Mouse (Mus musculus) MEL (cell line): ENCODE results near the gene Slc7a11. TPM values are rescaled to one million over a fixed set of nuclear protein-coding genes. Genes with fewer than 3 reads are reported as not detected.

Experiments
- DNase-seq: peaks from one replicate; pipeline ENCODE4 v3.0.0; 2011; ENCODE audit warnings: low read depth, low spot score
- H3K27ac ChIP-seq: 2 replicates; pipeline ENCODE4 v1.5.1; 2012; ENCODE audit warnings: low read depth, mild to moderate bottlenecking, control low read depth, low read length, moderate library complexity; ENCODE audit not compliant: control insufficient read depth
- H3K27me3 ChIP-seq, 2 experiments: fragments of 150-350 bp in 1 of 2; sonication (generic) in 1 of 2; 2 replicates each; pipeline ENCODE4 v1.6.1; 2012; ENCODE audit warnings: low read length in 2 of 2, mild to moderate bottlenecking in 2 of 2, improper control_type of control experiment in 1 of 2, moderate library complexity in 1 of 2; ENCODE audit not compliant: insufficient read depth in 2 of 2, control insufficient read depth in 1 of 2
- H3K36me3 ChIP-seq, 2 experiments: 2 replicates each; pipeline ENCODE4 v1.6.1; 2012 to 2014; ENCODE audit warnings: low read length in 2 of 2, improper control_type of control experiment in 1 of 2, inconsistent platforms in 1 of 2, mild to moderate bottlenecking in 1 of 2; ENCODE audit not compliant: insufficient read depth in 2 of 2, control insufficient read depth in 1 of 2
- H3K4me1 ChIP-seq, 2 experiments: fragments of 150-350 bp in 1 of 2; sonication (generic) in 1 of 2; 2 replicates each; pipeline ENCODE4 v1.6.1; 2012; ENCODE audit warnings: low read length in 2 of 2, improper control_type of control experiment in 1 of 2, mild to moderate bottlenecking in 1 of 2; ENCODE audit not compliant: insufficient read depth in 2 of 2, control insufficient read depth in 1 of 2
- H3K4me3 ChIP-seq, 2 experiments: fragments of 150-350 bp in 1 of 2; sonication (generic) in 1 of 2; 2 replicates each; pipeline ENCODE4 v1.5.1; 2012; ENCODE audit warnings: low read depth in 2 of 2, low read length in 2 of 2, mild to moderate bottlenecking in 2 of 2, moderate library complexity in 2 of 2, control low read depth in 1 of 2, improper control_type of control experiment in 1 of 2; ENCODE audit not compliant: control insufficient read depth in 1 of 2, insufficient read depth in 1 of 2
- H3K79me2 ChIP-seq: 2 replicates; pipeline ENCODE4 v1.6.1; 2012; ENCODE audit warnings: mild to moderate bottlenecking, low read length, moderate library complexity; ENCODE audit not compliant: control insufficient read depth, poor library complexity, insufficient read depth
- H3K9ac ChIP-seq: 2 replicates; pipeline ENCODE4 v1.6.1; 2012; ENCODE audit warnings: low read depth, mild to moderate bottlenecking, control low read depth, low read length, moderate library complexity; ENCODE audit not compliant: control insufficient read depth, poor library complexity, severe bottlenecking
- H3K9me3 ChIP-seq: fragments of 150-350 bp; sonication (generic); replicated peaks from 2 replicates; pipeline ENCODE4 v1.6.1; 2012; ENCODE audit warnings: mild to moderate bottlenecking, low read length, improper control_type of control experiment, moderate library complexity; ENCODE audit not compliant: insufficient read depth
- CHD1 ChIP-seq: IDR thresholded peaks from 2 replicates; pipeline ENCODE4 v1.6.1; 2012; ENCODE audit warnings: low read depth, mild to moderate bottlenecking, inconsistent platforms, low read length, improper control_type of control experiment
- CTCF ChIP-seq, 3 experiments: IDR thresholded peaks in 2 of 3; conservative IDR thresholded peaks in 1 of 3; 2 replicates each; pipeline ENCODE4 v1.5.1; 2011 to 2012; ENCODE audit warnings: low read length in 3 of 3, low read depth in 2 of 3, mild to moderate bottlenecking in 2 of 3, improper control_type of control experiment in 1 of 3, inconsistent platforms in 1 of 3, mixed read lengths in 1 of 3, moderate library complexity in 1 of 3; ENCODE audit not compliant: control insufficient read depth in 1 of 3, insufficient read depth in 1 of 3, poor library complexity in 1 of 3, severe bottlenecking in 1 of 3
- ELF1 ChIP-seq: IDR thresholded peaks from 2 replicates; pipeline ENCODE4 v1.6.1; 2014; ENCODE audit warnings: low read depth, mild to moderate bottlenecking, inconsistent platforms, low read length, improper control_type of control experiment, moderate library complexity
- JUND ChIP-seq: IDR thresholded peaks from 2 replicates; pipeline ENCODE4 v1.6.1; 2011; ENCODE audit warnings: low read depth, mild to moderate bottlenecking, improper control_type of control experiment, low read length
- KAT2A ChIP-seq: conservative IDR thresholded peaks from 2 replicates; pipeline ENCODE4 v1.6.1; 2012; ENCODE audit warnings: low read depth, low read length, improper control_type of control experiment, inconsistent platforms
- MAFK ChIP-seq: IDR thresholded peaks from 2 replicates; pipeline ENCODE4 v1.6.1; 2011; ENCODE audit warnings: low read depth, mild to moderate bottlenecking, low read length, improper control_type of control experiment, borderline replicate concordance
- MAX ChIP-seq: IDR thresholded peaks from 2 replicates; pipeline ENCODE4 v1.6.1; 2011; ENCODE audit warnings: low read length, improper control_type of control experiment
- MAZ ChIP-seq: IDR thresholded peaks from 2 replicates; pipeline ENCODE4 v1.6.1; 2012; ENCODE audit warnings: low read depth, mild to moderate bottlenecking, inconsistent platforms, low read length, improper control_type of control experiment
- MEF2A ChIP-seq: IDR thresholded peaks from 2 replicates; pipeline ENCODE4 v1.6.1; 2014; ENCODE audit warnings: low read depth, mild to moderate bottlenecking, inconsistent platforms, low read length, improper control_type of control experiment; ENCODE audit not compliant: poor library complexity, insufficient replicate concordance, severe bottlenecking; ENCODE audit errors: extremely low read depth
- MXI1 ChIP-seq: IDR thresholded peaks from 2 replicates; pipeline ENCODE4 v1.6.1; 2011; ENCODE audit warnings: mild to moderate bottlenecking, low read depth, low read length, improper control_type of control experiment
- MYB ChIP-seq: IDR thresholded peaks from 2 replicates; pipeline ENCODE4 v1.6.1; 2011; ENCODE audit warnings: mild to moderate bottlenecking, low read depth, low read length, improper control_type of control experiment
- MYC ChIP-seq: IDR thresholded peaks from 2 replicates; pipeline ENCODE4 v1.6.1; 2011; ENCODE audit warnings: low read depth, mild to moderate bottlenecking, low read length, improper control_type of control experiment, moderate library complexity
- NELFE ChIP-seq: IDR thresholded peaks from 2 replicates; pipeline ENCODE4 v1.6.1; 2011; ENCODE audit warnings: low read depth, low read length, improper control_type of control experiment
- POLR2A ChIP-seq, 2 experiments: IDR thresholded peaks; 2 replicates each; pipeline ENCODE4 v1.6.1; 2011 to 2012; ENCODE audit warnings: low read length in 2 of 2, mild to moderate bottlenecking in 2 of 2, control low read depth in 1 of 2, improper control_type of control experiment in 1 of 2, low read depth in 1 of 2, moderate library complexity in 1 of 2; ENCODE audit not compliant: control insufficient read depth in 1 of 2, insufficient read depth in 1 of 2, poor library complexity in 1 of 2
- POLR2AphosphoS2 ChIP-seq: IDR thresholded peaks from 2 replicates; pipeline ENCODE4 v1.6.1; 2011; ENCODE audit warnings: low read length, improper control_type of control experiment
- POLR2AphosphoS5 ChIP-seq: IDR thresholded peaks from 2 replicates; pipeline ENCODE4 v1.6.1; 2012; ENCODE audit warnings: low read depth, borderline replicate concordance, mild to moderate bottlenecking, inconsistent platforms, low read length, moderate library complexity, mixed read lengths
- RAD21 ChIP-seq: IDR thresholded peaks from 2 replicates; pipeline ENCODE4 v1.6.1; 2011; ENCODE audit warnings: mild to moderate bottlenecking, low read depth, low read length, improper control_type of control experiment
- SMC3 ChIP-seq: IDR thresholded peaks from 2 replicates; pipeline ENCODE4 v1.6.1; 2011; ENCODE audit warnings: low read depth, low read length, improper control_type of control experiment
- TBP ChIP-seq: IDR thresholded peaks from 2 replicates; pipeline ENCODE4 v1.8.0; 2011; ENCODE audit warnings: low read depth, low read length, improper control_type of control experiment
- USF1 ChIP-seq: IDR thresholded peaks from 2 replicates; pipeline ENCODE4 v1.6.1; 2014; ENCODE audit warnings: low read depth, mild to moderate bottlenecking, inconsistent platforms, low read length, improper control_type of control experiment, moderate library complexity
- ZC3H11A ChIP-seq: IDR thresholded peaks from 2 replicates; pipeline ENCODE4 v1.6.1; 2012; ENCODE audit warnings: low read depth, mild to moderate bottlenecking, inconsistent platforms, low read length, improper control_type of control experiment
- polyA plus RNA-seq, 2 experiments: library from polyadenylated mRNA; stranded (reverse) in 1 of 2; unstranded in 1 of 2; fragments of >175 nt in 1 of 2; fragments of >200 nt in 1 of 2; gene quantifications; 2 replicates each; pipeline versions ENCODE4 v1.2.1 to v1.2.4; 2012; ENCODE audit warnings: low replicate concordance in 2 of 2, low read depth in 1 of 2; ENCODE audit not compliant: insufficient read length in 2 of 2, insufficient read depth in 1 of 2, missing spikeins in 1 of 2
- total RNA-seq: library from RNA; depleted of rRNA; stranded (reverse); fragments of 300-350 nt; gene quantifications from 2 replicates; pipeline ENCODE4 v1.2.3, GENCODE M21; 2012

Slc7a11 gene
- total and polyA plus RNA-seq, 3 experiments: 0.69 to 3.3 TPM; not detected in 1

DNA sequence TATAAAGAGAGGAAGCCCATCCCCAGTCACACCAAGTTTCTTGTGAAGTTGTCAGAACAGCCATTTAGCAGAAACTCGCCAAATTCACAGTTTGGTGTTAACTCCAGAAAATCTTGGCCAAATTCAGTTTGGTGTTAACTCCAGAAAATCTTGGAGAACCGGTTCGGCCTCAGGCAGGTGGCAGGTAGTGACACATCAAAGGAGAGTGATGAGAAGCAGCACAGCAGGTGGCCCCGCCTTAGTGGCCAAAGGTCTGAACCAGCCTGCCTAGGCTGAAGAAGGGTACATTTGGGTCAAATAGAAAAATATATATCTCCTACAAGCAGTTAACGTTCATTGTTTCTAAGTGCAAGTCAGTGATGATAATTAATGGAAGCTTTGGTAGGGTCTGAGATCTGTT, 417.4 kb downstream of the Slc7a11 start:
- TF ChIP-seq MAFK: no peak
- no peak for TF ChIP-seq MEF2A
- TF ChIP-seq CHD1: no peak
- TF ChIP-seq ELF1: no peak
- no peak for TF ChIP-seq USF1
- Histone ChIP-seq H3K27ac (no peak overlapping the region), H3K79me2 (no peaks in the 10 kb centered on the region), H3K36me3 (no peaks in the 10 kb centered on the region), H3K27me3 (no peaks in the 10 kb centered on the region; a peak in 1 of 4 replicates), H3K4me3 (no peak overlapping the region), H3K9ac (no peak overlapping the region), H3K9me3 (no peaks in the 10 kb centered on the region), H3K4me1 (no peaks in the 10 kb centered on the region)
- no peak for DNase-seq

DNA sequence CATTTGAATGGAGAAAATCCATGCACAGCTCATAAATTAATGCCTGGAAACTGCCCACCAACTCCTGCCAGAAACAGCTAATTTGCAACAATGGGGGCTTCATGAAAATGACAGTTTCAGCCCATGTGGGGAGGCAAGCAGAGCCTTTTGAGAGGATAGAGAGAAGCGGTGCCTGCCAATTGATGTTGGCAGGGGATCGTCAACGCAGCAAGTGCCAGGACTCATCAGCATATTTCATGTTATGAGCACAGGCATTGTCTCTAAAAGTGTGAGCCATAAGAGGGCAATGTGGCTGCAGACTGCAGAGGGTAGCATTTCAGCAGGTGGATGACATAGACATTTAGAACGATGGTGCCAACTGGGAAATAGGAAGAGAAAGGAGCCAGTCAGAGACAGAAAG, 429.0 kb downstream of the Slc7a11 start:
- H3K9me3 ChIP-seq: no peaks in the 10 kb centered on the region
- TF ChIP-seq TBP (no peak), KAT2A (no peak), SMC3 (no peak), RAD21 (no peak), MAZ (no peak), JUND (no peak), MXI1 (no peak), MEF2A (no peak), NELFE (no peak), ZC3H11A (no peak), CHD1 (no peak), MYB (no peak), POLR2A (IDR thresholded peaks at IDR 0.05; ENCODE audit: control insufficient read depth in 1 of 2, insufficient read depth in 1 of 2, low read depth in 1 of 2, low read length in 2 of 2, poor library complexity in 1 of 2) (no peak), MYC (no peak), CTCF (IDR thresholded peaks at IDR 0.05 in 2 of 3, conservative IDR thresholded peaks at IDR 0.05 in 1 of 3; ENCODE audit: control insufficient read depth in 1 of 3, insufficient read depth in 1 of 3, low read depth in 2 of 3, low read length in 3 of 3, poor library complexity in 1 of 3, severe bottlenecking in 1 of 3) (no peak), POLR2AphosphoS5 (no peak), MAX (no peak), POLR2AphosphoS2 (no peak), ELF1 (no peak), USF1 (no peak)
- TF ChIP-seq, all 39 proteins: peak for 0
- Histone ChIP-seq H3K27ac (no peak overlapping the region), H3K4me1 (no peaks in the 10 kb centered on the region), H3K9ac (no peak overlapping the region), H3K27me3 (no peaks in the 10 kb centered on the region), H3K79me2 (no peaks in the 10 kb centered on the region), H3K36me3 (no peaks in the 10 kb centered on the region), H3K4me3 (no peak overlapping the region)
- DNase-seq: no peak
